Mouse (Mus musculus) forebrain, embryonic 15.5 days (tissue): ENCODE measurements around the gene Cfb. TPM values are rescaled to one million over a fixed set of nuclear protein-coding genes. Genes with fewer than 3 reads are reported as not detected.
"Not testable (repeated sequence)": the region's sequence is repeated elsewhere in the genome, so short reads cannot be mapped to it uniquely, and the experiment has no call there.

ENCODE experiments used
- ATAC-seq: fragments of 200-750 bp; cut with Nextera tagmentation; replicated peaks from 2 replicates; pipeline ENCODE4 v1.8.0; 2017; ENCODE audit warnings: mild to moderate bottlenecking, moderate TSS enrichment, moderate library complexity
- H3K27ac ChIP-seq: fragments of 300-500 bp; sonication (generic); replicated peaks from 2 replicates; pipeline ENCODE4 v1.5.1; 2015; ENCODE audit warnings: mild to moderate bottlenecking, inconsistent platforms
- H3K27me3 ChIP-seq: fragments of 300-500 bp; sonication (generic); 2 replicates; pipeline ENCODE4 v1.6.1; 2015; ENCODE audit warnings: inconsistent platforms
- H3K36me3 ChIP-seq: fragments of 300-500 bp; sonication (generic); 2 replicates; pipeline ENCODE4 v1.6.1; 2015; ENCODE audit warnings: mild to moderate bottlenecking, inconsistent platforms
- H3K4me1 ChIP-seq: fragments of 300-500 bp; sonication (generic); 2 replicates; pipeline ENCODE4 v1.6.1; 2015; ENCODE audit warnings: inconsistent platforms
- H3K4me2 ChIP-seq: fragments of 300-500 bp; sonication (generic); replicated peaks from 2 replicates; pipeline ENCODE4 v1.6.1; 2015; ENCODE audit warnings: mild to moderate bottlenecking, inconsistent platforms
- H3K4me3 ChIP-seq: fragments of 300-500 bp; sonication (generic); 2 replicates; pipeline ENCODE4 v1.5.1; 2015; ENCODE audit warnings: mild to moderate bottlenecking, inconsistent platforms
- H3K9ac ChIP-seq: fragments of 300-500 bp; sonication (generic); replicated peaks from 2 replicates; pipeline ENCODE4 v1.6.1; 2015; ENCODE audit warnings: mild to moderate bottlenecking, inconsistent platforms
- H3K9me3 ChIP-seq: fragments of 300-500 bp; sonication (generic); 2 replicates; pipeline ENCODE4 v1.6.1; 2016; ENCODE audit warnings: inconsistent platforms
- WGBS: fragments of 180-500 bp; shearing (Covaris S2); methylation state at CpG from one replicate; pipeline ENCODE4 v1.1.7; 2015; ENCODE audit warnings: mixed read lengths; 5-methylcytosine and 5-hydroxymethylcytosine counted together
- polyA plus RNA-seq: library from polyadenylated mRNA; unstranded; fragments of >200 nt; fragmentation: Nextera tagmentation; extraction: Ambion mirVana; gene quantifications from 2 replicates; pipeline ENCODE4 v1.2.1, GENCODE M21; 2015

Cfb gene
- polyA plus RNA-seq, result 1.8 and 2.1 TPM in 2 replicates

DNA sequence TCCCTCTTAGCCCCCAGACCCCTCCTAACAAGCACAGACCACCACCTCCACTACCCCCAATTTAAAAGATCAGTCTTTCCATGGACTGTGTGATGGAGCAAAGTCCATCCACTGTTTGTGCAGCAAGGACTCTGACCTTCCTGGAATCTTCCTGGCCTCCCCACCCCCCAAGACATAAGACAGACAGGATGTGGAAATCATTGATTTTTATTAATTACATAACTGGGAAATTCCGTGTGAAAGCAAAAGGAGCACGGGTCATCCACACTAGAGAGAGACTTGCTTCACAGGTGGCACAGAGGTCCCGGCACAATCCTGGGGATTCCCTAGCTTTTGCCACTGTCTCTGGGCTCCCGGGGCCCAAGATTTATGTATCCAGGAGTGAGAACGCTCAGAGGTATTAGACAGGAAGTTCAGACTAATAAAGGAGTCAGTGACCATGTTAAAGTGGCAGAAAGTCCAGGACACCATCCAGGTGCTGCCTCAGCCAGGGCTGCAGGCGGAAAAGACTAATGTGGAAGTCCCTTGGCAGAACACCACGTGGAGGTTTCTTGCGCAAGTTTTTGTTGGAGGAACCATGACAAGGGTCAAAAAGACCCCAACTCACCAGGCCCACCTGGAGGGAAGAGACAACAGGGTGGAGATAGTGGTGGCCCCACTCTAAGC lies at the start of gene Cfb:
Gene Cfb, minus strand, starts transcription at position 103 of the 666 bp plus-strand sequence.
- WGBS, result 75% methylated on average over 8 of the region's 8 CpGs
- Histone ChIP-seq H3K4me3 (no peak within 1 kb of the TSS), H3K4me1 (no peaks in the 10 kb centered on the region), H3K27ac (no peak within 1 kb of the TSS), H3K36me3 (no peaks in the 10 kb centered on the region), H3K4me2 (no peak within 1 kb of the TSS), H3K27me3 (no peaks in the 10 kb centered on the region), H3K9me3 (no peaks in the 10 kb centered on the region), H3K9ac (no peak within 1 kb of the TSS)
- no peak for ATAC-seq

DNA sequence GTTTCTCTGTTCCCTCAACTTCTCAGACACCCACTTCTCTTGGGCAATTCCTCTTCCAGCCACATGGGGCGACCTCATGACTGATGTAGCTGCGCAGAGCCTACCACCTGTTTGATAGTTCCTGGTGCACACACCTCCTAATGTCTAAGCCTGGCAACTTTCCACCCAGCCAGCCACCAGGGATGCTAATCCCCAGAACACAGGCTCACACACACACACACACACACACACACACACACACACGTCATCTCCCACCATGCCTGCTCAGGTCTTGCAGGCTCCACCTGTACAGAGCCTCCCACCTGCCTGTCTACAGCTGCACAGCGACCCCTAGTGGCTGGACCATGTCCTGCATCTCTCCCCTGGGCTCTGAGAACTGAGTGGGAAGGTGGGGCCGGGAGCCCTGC lies 49.6 kb upstream of the Cfb start:
- peak; percentile 53 for ATAC-seq
- Histone ChIP-seq H3K36me3 (peaks cover 70% of the 10 kb centered on the region), H3K27me3 (no peaks in the 10 kb centered on the region), H3K4me2 (no peak overlapping the region), H3K27ac (no peak overlapping the region), H3K9ac (no peak overlapping the region), H3K4me3 (no peak overlapping the region), H3K4me1 (no peaks in the 10 kb centered on the region), H3K9me3 (no peaks in the 10 kb centered on the region)
- WGBS, result 39% methylated on average over 5 of the region's 5 CpGs

DNA sequence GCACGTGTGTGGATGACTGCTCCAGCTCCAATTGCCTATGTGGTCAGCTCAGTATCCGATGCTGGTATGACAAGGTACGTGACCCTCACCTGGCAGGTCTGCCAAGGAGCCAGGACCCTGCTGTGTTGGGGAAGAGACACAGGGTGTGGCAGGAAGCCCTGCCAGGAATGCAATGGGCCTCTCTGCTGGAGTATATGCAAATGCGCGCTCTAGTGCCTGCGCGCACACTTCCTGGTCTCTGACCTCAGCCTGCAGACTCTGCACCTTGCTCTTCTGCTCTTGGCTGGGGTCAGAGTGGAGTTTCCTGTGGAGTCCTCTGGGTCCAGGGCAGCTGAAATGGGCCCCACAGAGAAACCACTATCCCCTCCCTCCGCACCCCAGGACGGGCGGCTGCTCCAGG lies 48.7 kb upstream of the Cfb start:
- Histone ChIP-seq H3K27ac (no peak overlapping the region), H3K36me3 (peaks cover 80% of the 10 kb centered on the region), H3K27me3 (no peaks in the 10 kb centered on the region), H3K9me3 (no peaks in the 10 kb centered on the region), H3K4me3 (no peak overlapping the region), H3K4me1 (no peaks in the 10 kb centered on the region), H3K9ac (no peak overlapping the region), H3K4me2 (no peak overlapping the region)
- ATAC-seq, result no peak
- 93% methylated on average over 10 of the region's 10 CpGs for WGBS

DNA sequence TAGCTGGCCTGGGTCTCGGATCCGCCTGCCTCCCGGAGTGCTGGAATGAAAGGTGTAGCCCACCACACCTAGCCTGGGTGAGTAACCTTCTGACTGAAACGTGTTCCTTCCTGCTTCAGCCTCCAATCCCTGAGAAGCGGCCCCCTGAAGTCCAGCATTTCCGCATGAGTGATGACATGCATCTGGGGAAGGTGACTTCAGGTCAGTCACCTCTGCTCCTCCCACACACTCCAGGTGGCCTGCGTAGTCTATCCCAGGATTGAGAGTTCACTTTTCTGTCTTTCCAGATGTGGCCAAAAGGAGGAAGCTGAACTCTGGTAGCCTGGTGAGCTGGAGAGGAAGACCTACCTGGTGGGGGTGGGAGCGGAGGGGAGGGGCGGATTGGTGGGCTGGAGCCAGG lies 40.6 kb upstream of the Cfb start:
- no peaks in the 10 kb centered on the region for H3K27me3 ChIP-seq
- 91% methylated on average over 9 of the region's 9 CpGs for WGBS
- no peak overlapping the region for H3K4me3 ChIP-seq
- H3K9ac ChIP-seq, result no peak overlapping the region
- no peak overlapping the region for H3K27ac ChIP-seq
- peaks cover 20% of the 10 kb centered on the region for H3K4me1 ChIP-seq
- H3K36me3 ChIP-seq, result peaks cover 55% of the 10 kb centered on the region
- no peak overlapping the region for H3K4me2 ChIP-seq
- no peaks in the 10 kb centered on the region for H3K9me3 ChIP-seq
- ATAC-seq, result no peak

DNA sequence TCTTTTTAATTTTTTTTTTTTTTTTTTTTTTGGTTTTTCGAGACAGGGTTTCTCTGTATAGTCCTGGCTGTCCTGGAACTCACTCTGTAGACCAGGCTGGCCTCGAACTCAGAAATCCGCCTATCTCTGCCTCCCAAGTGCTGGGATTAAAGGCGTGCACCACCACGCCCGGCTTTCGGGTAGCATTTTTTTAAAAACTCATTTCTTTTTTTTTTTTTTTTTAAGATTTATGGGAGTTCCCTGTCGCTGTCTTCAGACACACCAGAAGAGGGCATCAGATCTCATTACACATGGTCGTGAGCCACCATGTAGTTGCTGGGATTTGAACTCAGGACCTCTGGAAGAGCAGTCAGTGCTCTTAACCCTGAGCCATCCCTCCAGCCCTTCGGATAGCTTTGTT lies 39.6 kb upstream of the Cfb start:
- H3K9ac ChIP-seq, H3K4me2 ChIP-seq, H3K27ac ChIP-seq, H3K27me3 ChIP-seq, H3K9me3 ChIP-seq, ATAC-seq, H3K4me3 ChIP-seq: not testable (repeated sequence)
- 86% methylated on average over 10 of the region's 10 CpGs for WGBS
- Histone ChIP-seq H3K36me3 (peaks cover 45% of the 10 kb centered on the region), H3K4me1 (peaks cover 29% of the 10 kb centered on the region)

DNA sequence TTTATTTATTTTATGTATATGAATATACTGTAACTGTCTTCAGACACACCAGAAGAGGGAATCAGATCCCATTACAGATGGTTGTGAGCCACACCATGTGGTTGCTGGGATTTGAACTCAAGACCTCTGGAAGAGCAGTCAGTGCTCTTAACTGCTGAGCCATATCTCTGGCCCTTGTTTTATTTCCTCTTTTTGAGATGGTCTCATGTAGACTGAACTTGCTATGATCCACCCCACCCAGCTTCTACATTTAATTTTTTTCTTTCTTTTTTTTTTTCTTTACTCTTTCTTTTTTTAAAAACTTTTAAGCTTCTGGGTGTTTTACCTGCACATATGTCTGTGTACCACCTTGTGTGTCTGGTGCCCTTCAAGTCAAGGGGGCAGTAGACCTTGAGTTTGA lies 38.5 kb upstream of the Cfb start:
- H3K4me2 ChIP-seq, result peak overlapping the region; percentile 97; the same call in 1 of the 2 replicates

DNA sequence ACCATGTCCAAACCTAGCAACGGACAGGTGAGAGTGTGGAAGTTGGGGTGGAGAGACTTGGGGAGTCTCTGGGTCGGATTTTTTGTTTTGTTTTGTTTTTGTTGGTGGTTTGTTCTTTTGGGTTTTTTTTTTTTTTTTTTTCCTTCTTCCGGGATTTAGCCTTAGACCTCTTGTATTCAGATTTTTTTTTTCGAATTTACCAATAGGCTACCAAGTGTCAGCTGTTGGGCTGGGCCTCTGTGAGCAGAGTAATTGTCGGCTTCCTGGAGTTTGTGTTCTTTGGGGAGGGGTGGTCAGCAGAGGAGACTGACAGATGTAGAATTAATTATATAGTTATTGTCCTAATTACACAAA lies 37.5 kb upstream of the Cfb start:
- peak overlapping the region; percentile 97 for H3K4me2 ChIP-seq
- peak overlapping the region; percentile 96 for H3K9ac ChIP-seq
- WGBS, result 1% methylated on average over 5 of the region's 5 CpGs
- H3K4me3 ChIP-seq, result peak overlapping the region; percentile 94
- peak overlapping the region; percentile 97; the same call in 1 of the 2 replicates for H3K27ac ChIP-seq
- no peaks in the 10 kb centered on the region for H3K27me3 ChIP-seq
- H3K36me3 ChIP-seq, result peaks cover 28% of the 10 kb centered on the region
- peaks cover 48% of the 10 kb centered on the region for H3K4me1 ChIP-seq
- ATAC-seq, result no peak
- H3K9me3 ChIP-seq, result no peaks in the 10 kb centered on the region

More for the DNA sequence above, 38.5 kb upstream of the Cfb start:
- not testable (repeated sequence) for H3K9ac ChIP-seq, H3K9me3 ChIP-seq, ATAC-seq, H3K27ac ChIP-seq, H3K4me3 ChIP-seq, H3K27me3 ChIP-seq
- Histone ChIP-seq H3K36me3 (peaks cover 37% of the 10 kb centered on the region), H3K4me1 (peaks cover 40% of the 10 kb centered on the region)

DNA sequence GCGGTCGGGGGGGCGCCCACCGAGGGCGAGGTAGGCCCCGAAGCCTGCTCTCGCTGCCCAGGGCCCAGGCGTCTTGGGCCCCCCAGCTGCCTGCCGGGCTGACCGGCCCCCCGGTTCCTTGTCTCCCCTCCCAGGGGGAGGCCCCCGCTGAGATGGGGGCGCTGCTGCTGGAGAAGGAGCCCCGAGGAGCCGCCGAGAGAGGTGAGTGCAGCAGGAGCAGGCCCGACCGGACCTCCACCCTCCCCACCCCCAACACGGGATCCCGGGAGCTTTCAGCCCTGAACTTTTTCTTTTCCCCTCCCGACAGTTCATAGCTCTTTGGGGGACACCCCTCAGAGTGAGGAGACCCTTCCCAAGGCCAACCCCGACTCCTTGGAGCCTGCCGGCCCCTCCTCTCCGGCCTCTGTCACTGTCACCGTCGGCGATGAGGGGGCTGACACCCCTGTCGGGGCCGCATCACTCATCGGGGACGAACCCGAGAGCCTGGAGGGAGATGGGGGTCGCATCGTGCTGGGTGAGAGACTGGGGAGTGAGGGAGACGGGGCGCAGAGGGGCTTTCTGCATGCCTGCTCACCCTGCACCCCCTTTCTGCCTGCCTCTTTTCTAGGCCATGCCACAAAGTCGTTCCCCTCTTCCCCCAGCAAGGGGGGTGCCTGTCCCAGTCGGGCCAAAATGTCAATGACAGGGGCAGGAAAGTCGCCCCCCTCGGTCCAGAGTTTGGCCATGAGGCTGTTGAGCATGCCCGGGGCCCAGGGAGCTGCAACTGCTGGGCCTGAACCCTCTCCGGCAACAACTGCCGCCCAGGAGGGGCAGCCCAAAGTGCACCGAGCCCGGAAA lies 37.0 kb upstream of the Cfb start:
- Histone ChIP-seq H3K9ac (peak overlapping the region; percentile 96), H3K9me3 (no peaks in the 10 kb centered on the region), H3K4me1 (peaks cover 48% of the 10 kb centered on the region), H3K36me3 (peaks cover 26% of the 10 kb centered on the region), H3K4me3 (peak overlapping the region; percentile 94), H3K27ac (peak overlapping the region; percentile 97), H3K4me2 (peak overlapping the region; percentile 97), H3K27me3 (no peaks in the 10 kb centered on the region)
- peak; percentile 7; the same call in 1 of the 2 replicates for ATAC-seq
- WGBS, result under 1% methylated on average over 38 of the region's 45 CpGs

DNA sequence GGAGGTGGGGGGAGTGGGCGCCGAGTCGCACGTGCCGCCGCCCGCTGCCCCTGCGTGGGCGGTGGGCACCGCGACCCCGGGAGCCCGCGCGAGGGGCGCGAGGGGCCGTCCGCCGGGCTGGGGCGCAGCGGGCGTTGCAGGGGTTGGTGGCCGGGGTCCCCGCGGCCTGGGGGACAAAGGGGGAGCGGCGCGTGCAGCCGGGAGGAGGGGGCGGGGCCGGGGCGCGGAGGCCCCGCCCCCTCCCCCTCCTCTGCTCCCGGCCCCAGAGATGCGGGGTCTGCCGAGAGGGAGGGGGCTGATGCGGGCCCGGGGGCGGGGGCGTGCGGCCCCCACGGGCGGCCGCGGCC lies 36.4 kb upstream of the Cfb start:
- 0% methylated on average over 7 of the region's 47 CpGs for WGBS
- Histone ChIP-seq H3K9me3 (no peaks in the 10 kb centered on the region), H3K27ac (peak overlapping the region; percentile 97), H3K4me2 (peak overlapping the region; percentile 97), H3K4me1 (peaks cover 51% of the 10 kb centered on the region), H3K36me3 (peaks cover 24% of the 10 kb centered on the region), H3K27me3 (no peaks in the 10 kb centered on the region), H3K4me3 (peak overlapping the region; percentile 94), H3K9ac (peak overlapping the region; percentile 96)
- ATAC-seq, result no peak

DNA sequence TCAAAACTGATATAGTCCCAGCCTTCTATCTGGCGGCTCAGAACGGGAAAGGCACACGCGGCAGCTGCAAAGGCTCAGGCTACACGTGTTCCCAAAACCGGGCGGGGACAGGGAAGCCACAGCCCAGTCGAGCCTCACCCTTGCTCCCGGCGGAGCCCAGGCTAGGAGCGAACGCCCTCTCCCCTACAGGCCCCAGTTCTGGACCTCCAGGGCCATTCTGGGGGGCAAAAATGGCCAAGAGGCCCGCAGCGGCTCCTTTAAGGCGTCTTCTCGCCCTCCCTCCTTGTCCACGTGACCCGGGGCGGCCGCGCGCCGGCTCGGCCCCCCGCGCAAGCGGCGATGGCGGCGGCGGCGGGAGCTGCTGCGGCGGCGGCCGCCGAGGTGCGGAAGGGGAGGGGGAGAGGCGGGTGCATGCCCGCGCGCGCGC lies 35.9 kb upstream of the Cfb start, which contains the start of the genes C2 and Ehmt2:
Gene C2, minus strand, starts transcription at position 106 of the 427 bp plus-strand sequence.
Gene Ehmt2, plus strand, starts transcription at position 310 of the 427 bp plus-strand sequence.
- whole genome bisulfite sequencing, result 0% methylated on average over 16 of the region's 44 CpGs
- no peaks in the 10 kb centered on the region for H3K27me3 ChIP-seq
- peaks cover 19% of the 10 kb centered on the region for H3K36me3 ChIP-seq
- peak; percentile 46 for ATAC-seq
- H3K27ac ChIP-seq, result peak within 1 kb of the TSS; percentile 97
- peak within 1 kb of the TSS; percentile 97 for H3K4me2 ChIP-seq
- peaks cover 56% of the 10 kb centered on the region for H3K4me1 ChIP-seq
- peak within 1 kb of the TSS; percentile 96 for H3K9ac ChIP-seq
- H3K4me3 ChIP-seq, result peak within 1 kb of the TSS; percentile 94
- no peaks in the 10 kb centered on the region for H3K9me3 ChIP-seq

DNA sequence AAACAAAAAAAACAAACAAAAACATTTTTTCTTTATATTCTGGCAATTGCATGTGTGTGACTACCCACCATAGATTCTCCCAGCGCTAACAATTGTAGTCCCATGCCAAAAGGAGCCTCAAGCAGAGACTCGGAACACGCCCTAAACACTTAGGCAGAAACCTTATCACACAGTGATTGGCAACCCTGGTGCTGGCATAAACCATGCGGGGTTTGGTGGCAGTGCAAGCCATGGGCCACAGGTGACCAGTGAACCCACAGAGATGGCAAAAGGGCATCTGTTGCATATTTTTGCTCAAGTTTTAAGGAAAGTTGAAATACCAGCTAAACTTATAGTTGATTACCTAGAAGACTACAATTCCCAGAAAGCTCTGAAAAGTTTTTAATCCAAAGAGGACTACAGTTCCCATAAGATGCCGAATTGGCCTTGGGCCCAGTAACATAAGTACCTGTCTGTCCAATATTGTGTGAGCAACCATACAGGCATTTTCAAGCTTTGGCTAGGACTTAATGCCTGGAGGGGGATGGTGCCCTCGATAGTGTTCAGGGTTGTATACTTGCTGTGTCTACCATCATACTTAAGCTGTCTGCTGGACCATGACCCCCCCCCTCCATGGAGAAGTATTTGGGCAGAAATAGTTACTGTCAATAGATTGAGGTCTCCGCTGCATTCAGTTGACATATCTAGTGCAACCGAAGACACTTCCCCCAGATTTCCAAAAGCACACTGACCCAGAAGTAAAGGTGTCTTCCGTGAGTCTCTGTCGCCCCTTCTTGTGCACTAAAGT lies 35.2 kb upstream of the Cfb start:
- no peak for ATAC-seq
- no peaks in the 10 kb centered on the region for H3K9me3 ChIP-seq
- H3K27me3 ChIP-seq, result no peaks in the 10 kb centered on the region
- WGBS, result 15% methylated on average over 10 of the region's 10 CpGs
- H3K36me3 ChIP-seq, result peaks cover 13% of the 10 kb centered on the region; the same call in 1 of the 2 replicates
- H3K4me3 ChIP-seq, result peak overlapping the region; percentile 94
- H3K4me2 ChIP-seq, result peak overlapping the region; percentile 97
- H3K4me1 ChIP-seq, result peaks cover 56% of the 10 kb centered on the region
- H3K9ac ChIP-seq, result peak overlapping the region; percentile 96
- H3K27ac ChIP-seq, result peak overlapping the region; percentile 97
